Mouse (Mus musculus) cerebellum, adult 2 months (tissue): ENCODE measurements around the gene Hvcn1.

Source experiments
- CTCF ChIP-seq: fragments of 200-500 bp; IDR thresholded peaks from 2 replicates; pipeline ENCODE4 v1.5.1; 2011; ENCODE audit warnings: low read depth, mild to moderate bottlenecking, control low read depth, low read length, moderate library complexity, borderline replicate concordance; ENCODE audit not compliant: insufficient read depth
- POLR2A ChIP-seq: fragments of 200-500 bp; IDR thresholded peaks from 2 replicates; pipeline ENCODE4 v1.6.1; 2011; ENCODE audit warnings: low read length, control low read depth, borderline replicate concordance; ENCODE audit not compliant: insufficient read depth

DNA sequence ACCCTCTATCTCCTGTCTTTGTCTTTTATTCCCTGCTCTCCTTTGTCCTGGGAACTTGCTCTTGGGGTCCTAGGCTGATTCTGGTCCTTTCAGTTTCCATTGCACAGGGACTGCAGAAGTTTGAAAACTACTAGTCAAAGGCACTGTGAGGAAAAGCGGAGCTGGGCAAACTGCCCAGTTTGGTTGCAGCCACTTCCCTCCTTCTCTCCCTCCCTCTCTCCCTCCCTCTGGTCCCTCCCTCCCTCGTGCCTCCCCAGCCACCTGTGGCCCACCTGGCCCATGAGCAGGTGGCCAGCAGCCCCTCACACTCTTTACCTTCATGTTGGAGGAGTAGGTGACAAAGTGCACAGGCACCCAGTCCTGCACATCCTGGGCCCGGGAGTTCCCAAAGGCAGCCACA, 38.6 kb downstream of the Hvcn1 start:
- TF ChIP-seq CTCF (no peak), POLR2A (no peak)
